Comparison of ENCODE assay signal across 26 mouse cellular contexts in genomic region chr9:73008384-73008783, GRCm38 (mm10). TPM values are rescaled to one million over a fixed set of nuclear protein-coding genes. Genes with fewer than 3 reads are reported as not detected.
"Had no signal": no experiment of that assay in that cellular context is flagged by ENCODE, and none has a peak within 500 bp of the region (broad histone marks: within the 10 kb centered on the region; RNA-seq: fewer than 3 reads in every experiment).

No protein-coding gene starts in this region.

- ATAC-seq: liver, postnatal 0 days; lung, postnatal 0 days had no signal

- H3K9me3 ChIP-seq: liver, embryonic 15.5 days; lung, embryonic 15.5 days; megakaryocyte, embryonic 14.5 days; midbrain, embryonic 12.5 days; neural tube, embryonic 12.5 days had no signal

- H3K9ac ChIP-seq: liver, embryonic 15.5 days; liver, postnatal 0 days; lung, embryonic 15.5 days; midbrain, embryonic 12.5 days; neural tube, embryonic 12.5 days had no signal

- H3K27ac ChIP-seq: liver, embryonic 15.5 days; lung, embryonic 15.5 days; macrophage; midbrain, embryonic 12.5 days; neural tube, embryonic 12.5 days had no signal

- H3K27me3 ChIP-seq: liver, embryonic 15.5 days; lung, embryonic 15.5 days; megakaryocyte, embryonic 14.5 days; midbrain, embryonic 12.5 days; neural tube, embryonic 12.5 days had no signal

- DNase-seq: liver, postnatal 0 days; lung, adult 2 months; lung, postnatal 14 days; lung, postnatal 36 days; midbrain, embryonic 14.5 days; right cerebral cortex, adult 18-20 months; right cerebral cortex, postnatal 25 days; right cerebral cortex, postnatal 4 days; spleen, adult 18-20 months; thymus, adult 18-20 months; thymus, postnatal 14 days; thymus, postnatal 36 days had no signal

- H3K4me1 ChIP-seq: liver, embryonic 15.5 days; lung, embryonic 15.5 days; midbrain, embryonic 12.5 days; neural tube, embryonic 12.5 days had no signal

- H3K4me3 ChIP-seq: liver, embryonic 15.5 days; lung, embryonic 15.5 days; megakaryocyte, embryonic 14.5 days; midbrain, embryonic 12.5 days; neural tube, embryonic 12.5 days had no signal

- H3K4me2 ChIP-seq: liver, embryonic 15.5 days; lung, embryonic 15.5 days; midbrain, embryonic 12.5 days; neural tube, embryonic 12.5 days had no signal

RNA-seq across cellular contexts. Expression of gene Ccpg1os, which starts 23.2 kb away (rescaled TPM):
- total RNA-seq: monocyte, adult 5-6 weeks had no signal

RNA-seq across cellular contexts. Expression of gene Gm44503, which starts 49.7 kb away (rescaled TPM):
- total RNA-seq: midbrain, postnatal 0 days had no signal
- polyA plus RNA-seq: liver, embryonic 15.5 days; liver, postnatal 0 days; lung, adult 2 months; lung, embryonic 15.5 days; lung, postnatal 0 days; macrophage; midbrain, embryonic 12.5 days; midbrain, embryonic 14.5 days; midbrain, postnatal 0 days; neural tube, embryonic 12.5 days; neural tube, embryonic 14.5 days; small intestine, adult 2 months; stomach, embryonic 14.5 days; stomach, embryonic 16.5 days; thymus, postnatal 0 days had no signal
